Mouse (Mus musculus): ENCODE measurements around the gene Dcp1a.
"Not testable (repeated sequence)": the region's sequence is repeated elsewhere in the genome, so short reads cannot be mapped to it uniquely, and the experiment has no call there.

Dcp1a gene

DNA sequence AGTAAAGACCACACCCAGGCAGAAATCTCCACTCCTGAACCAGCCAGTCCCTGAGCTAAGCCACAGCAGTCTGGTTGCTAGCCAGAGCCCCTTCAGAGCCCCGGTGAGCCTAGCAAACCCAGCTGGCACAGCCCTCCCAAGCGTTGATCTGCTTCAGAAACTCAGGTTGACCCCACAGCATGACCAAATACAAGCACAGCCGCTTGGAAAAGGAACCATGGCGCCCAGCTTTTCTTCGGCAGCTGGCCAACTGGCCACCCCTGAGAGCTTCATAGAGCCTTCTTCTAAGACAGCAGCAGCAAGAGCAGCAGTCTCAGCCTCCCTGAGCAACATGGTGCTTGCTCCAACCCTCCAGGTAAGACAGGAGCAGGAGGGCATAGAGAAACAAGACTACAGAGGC, 40.0 kb downstream of the Dcp1a start:
- DNase-seq (ENCODE audit: low spot score) = no peak

DNA sequence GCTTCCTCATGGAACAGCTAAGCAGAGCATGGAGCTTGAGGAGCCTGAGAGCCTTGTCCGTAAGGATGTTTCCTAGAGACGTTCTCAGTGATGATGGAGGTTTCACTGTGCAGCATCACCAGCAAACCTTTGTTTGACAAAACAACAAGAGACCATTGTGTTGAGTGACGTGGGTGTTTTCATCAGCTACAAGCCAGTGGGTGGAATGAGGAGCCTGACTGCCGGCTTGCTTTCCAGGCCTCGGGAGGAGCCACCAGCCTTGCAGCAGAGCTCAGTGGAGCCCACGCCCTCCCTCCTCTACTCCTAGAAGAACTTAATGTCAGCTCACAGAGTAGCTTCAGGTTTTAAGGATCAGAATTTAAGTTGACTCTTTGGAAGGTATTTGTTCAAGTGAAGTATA, 44.0 kb downstream of the Dcp1a start:
- DNase-seq (ENCODE audit: low spot score) = no peak

- no peak for DNase-seq (ENCODE audit: low spot score)
Measured at GRCm38 (mm10) chr14:30528392-30528791, 49.1 kb downstream of the Dcp1a start.

DNA sequence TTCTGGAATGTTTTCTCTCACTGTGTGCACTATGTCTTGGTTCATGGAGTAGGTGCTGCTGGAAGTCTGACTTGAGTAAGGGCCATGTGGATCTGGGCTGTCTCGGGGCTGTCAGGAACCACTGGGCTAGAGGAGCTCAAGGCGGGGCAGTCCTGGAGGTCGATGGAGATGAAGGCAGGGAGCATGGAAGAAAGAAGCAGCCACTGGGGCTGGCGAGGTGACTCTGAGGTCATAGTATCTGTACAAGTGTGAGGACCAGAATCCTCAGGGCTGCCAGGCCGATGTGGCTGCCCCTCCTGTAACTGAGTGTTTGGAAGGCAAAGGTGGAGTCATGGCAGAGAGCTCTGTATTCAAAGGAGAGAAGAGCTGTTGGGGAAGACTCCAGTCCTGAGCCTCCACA, 49.6 kb downstream of the Dcp1a start:
- DNase-seq (ENCODE audit: low spot score) = no peak

DNA sequence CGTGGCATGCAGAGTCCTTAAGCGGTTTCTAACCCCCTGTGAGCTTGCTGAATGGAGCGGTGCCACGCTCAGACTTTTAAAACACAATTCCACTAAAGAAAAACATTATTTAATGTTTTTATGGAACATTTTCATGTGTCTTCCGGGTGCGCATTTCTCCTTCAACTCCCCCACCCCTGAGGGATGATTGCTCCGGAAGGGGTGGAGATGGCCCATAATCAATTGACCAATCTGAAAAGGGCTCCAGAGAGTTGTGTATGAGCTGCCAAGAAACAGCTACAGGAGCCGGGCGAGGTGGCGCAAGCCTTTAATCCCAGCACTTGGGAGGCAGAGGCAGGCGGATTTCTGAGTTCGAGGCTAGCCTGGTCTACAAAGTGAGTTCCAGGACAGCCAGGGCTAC, 50.1 kb downstream of the Dcp1a start:
- DNase-seq (ENCODE audit: low spot score) = no peak

DNA sequence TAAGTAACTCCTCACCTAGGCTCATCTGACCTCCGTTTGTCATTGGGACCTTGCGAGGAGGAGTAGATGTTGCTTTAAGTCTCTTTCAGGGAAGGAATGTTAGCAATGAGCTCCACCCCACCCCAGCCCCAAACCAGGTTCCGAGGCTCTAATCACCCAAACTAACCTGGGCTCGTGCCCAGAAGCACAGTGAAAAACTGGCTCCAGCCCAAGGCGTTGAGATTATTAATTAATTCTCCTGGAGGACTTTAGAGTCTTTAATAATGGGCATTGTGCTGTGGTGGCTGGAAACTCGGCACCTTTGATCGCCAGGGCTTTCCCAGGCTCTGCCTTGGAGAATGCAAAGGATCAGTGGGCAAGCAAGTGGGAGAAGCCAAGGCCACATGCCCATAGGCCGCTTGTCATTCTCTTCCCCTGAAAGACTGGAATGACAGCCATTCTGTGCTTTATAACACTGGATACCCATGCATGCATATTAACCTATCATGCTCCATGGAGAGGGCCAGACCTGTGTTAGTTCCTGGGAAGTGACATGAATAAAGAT, 51.5 kb downstream of the Dcp1a start:
- DNase-seq (ENCODE audit: low spot score) = no peak

- DNase-seq (ENCODE audit: low spot score) = no peak
Measured at GRCm38 (mm10) chr14:30531431-30531830, 52.1 kb downstream of the Dcp1a start.

GRCm38 (mm10) chr14:30531896-30532295, 52.6 kb downstream of the Dcp1a start:
- DNase-seq (ENCODE audit: low spot score) = no peak

DNA sequence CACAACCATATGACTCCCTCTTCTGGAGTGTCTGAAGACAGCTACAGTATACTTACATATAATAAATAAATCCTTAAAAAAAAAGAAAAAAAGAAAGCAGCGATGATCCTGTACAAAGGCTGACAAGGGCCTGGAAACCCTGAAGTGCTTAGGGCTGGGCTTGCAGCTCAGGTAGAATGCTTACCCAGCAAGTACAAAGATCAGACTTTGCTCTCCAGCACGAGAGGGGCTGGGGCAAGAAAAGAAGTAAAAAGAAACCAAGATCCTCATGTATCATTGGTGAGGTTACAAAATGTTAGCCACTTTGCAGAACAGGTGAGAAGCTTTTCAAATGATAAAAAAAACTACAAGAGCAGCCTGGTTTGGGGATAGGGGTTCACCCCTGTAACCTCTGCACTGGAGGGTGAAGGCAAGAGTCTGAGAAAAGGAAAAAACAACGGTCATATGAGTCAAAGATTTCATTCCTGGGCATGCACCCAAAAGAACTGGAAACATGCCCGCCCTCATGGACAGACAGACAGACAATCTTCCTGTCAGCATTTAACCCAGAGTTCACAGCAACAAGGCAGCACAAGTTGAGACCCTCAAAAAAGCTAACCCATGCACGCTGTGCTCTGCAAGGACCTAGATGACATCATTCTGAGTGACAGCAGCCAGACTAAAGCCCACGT, 54.6 kb downstream of the Dcp1a start:
- DNase-seq (ENCODE audit: low spot score) = peak; percentile 74

DNA sequence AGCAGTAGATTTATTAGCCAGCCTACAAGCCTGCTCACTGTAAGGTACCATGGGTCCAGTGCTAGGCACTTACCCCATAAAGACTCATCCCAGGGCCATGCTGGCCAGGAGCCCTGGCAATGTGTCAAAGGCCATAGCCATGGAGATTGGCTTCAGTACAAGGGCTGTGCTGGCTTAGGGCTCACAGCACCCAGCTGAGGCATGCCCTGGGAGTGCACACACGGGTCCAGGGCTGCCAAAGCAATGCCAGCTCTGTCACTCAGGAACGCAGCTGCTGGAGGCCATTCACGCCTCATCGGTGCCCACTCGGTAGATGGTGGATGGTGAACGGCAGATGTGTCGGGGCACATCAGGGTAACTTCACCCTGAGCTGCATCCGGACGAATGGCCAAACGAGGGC, 62.2 kb downstream of the Dcp1a start:
- DNase-seq (ENCODE audit: low spot score) = peak; percentile 81

DNA sequence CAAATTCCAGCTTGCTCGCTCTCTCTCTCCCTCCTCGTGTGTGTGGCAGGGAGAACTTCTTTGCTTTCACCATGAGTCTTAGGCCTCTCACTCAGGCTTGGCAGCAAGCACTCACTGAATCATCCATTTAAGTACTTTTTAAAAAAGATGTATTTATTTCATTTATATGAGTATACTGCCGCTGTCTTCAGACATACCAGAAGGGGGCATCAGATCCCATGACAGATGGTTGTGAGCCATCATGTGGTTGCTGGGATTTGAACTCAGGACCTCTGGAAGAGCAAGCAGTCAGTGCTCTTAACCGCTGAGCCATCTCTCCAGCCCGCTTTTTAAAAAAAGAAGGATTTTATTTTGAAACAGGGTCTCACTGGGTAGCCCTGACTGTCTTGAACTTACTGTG, 64.0 kb downstream of the Dcp1a start:
- not testable (repeated sequence) for DNase-seq (ENCODE audit: low spot score)

GRCm38 (mm10) chr14:30548131-30548720, 68.9 kb downstream of the Dcp1a start, which contains the start of gene Tkt:
Gene Tkt (plus strand): TSS chr14:30548359.
- peak; percentile 72 for DNase-seq (ENCODE audit: low spot score)

DNA sequence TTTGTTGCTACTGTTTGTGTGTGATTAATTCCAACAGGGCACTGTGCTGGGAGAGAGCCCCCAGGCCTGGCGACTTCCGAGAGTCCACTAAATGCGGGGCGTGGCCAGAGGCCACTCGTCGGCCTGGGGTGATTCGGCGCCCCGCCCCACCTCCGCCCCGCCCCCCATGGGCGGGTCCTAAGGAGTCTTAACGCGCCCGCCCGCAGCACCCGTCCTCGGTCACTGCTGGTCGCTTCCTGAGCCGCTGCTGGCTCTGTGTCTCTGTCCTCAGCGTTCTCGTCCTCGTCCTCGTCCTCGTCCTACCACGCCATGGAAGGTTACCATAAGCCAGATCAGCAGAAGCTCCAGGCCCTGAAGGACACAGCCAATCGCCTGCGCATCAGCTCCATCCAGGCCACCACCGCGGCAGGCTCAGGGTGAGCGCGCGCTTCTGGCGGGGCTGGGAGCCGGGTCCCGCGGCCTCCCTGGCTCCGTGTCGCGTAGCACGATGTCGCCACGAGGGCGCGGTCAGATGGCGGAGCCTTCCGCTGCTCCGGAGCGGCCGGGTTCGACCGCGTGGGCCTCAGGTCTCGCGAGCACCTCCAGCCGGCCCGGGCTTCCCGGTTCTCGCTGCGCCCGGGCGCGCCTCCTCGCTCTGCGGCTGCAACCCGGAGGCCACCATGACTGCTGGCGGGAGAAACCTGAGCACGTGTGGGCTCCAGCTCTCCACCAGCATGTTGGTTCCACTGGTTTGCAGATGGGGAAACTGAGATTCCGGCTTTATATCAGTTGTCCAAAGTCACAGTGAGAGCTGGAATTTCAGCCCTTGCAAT, 69.8 kb downstream of the Dcp1a start:
- DNase-seq (ENCODE audit: low spot score) = peak; percentile 87

DNA sequence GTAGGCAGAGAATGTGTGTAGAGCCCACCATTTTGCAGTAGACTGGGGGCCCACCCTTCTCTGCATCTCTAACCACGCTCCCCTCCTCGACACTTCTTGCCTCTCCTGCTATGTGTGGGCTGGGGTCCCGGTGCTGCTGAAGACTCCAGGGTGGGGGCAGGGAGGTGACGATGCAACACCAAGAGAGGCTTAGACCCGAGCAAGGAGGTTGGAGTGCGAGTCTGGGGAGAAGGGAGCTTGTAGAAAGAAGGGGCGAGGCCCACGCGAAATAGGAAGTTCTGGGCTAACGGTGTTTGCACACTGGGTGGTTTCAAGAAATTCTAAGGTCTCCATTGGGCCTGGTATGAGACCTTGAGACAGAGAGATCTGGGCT, 70.4 kb downstream of the Dcp1a start:
- DNase-seq (ENCODE audit: low spot score) = peak; percentile 19

DNA sequence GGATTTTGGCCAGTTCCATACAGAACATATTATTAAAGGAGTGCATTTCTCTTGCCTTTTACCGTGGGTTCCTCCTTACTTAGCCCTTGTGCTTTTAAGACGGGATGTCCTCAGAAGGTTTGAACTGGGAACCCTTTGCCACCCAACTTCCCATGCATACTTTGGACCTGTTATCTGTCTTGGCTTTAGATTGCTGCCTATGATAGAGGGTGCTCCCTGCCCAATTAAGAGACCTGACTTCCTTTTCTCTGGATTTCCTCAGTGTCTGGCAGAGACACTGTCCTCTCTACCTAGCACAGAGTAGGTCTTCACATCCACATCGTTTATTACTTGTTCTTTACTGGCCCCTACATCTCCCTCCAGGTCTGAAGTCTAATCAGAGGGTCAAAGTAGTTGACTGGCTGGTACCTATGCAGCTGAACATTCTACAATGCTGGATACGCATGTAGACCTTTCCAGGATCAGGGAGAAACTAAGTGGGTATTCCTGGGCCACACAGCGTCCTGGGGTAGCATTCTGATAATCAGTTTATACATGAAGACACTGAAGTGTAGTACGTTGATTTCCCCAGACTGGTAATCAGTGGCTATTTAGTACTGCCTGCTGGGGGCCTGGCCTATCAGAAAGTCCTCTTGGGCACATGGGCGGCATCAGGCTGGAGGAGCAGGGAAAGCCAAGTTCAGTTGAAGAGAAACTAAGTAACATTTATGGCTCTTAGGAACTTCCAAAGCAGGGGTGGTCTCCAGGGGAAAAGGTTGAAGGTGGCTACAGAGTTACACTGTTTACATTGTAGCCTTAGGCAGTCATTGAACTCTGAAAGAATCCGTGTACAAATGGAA, 71.1 kb downstream of the Dcp1a start:
- DNase-seq (ENCODE audit: low spot score) = peak; percentile 14

GRCm38 (mm10) chr14:30551509-30551908, 72.2 kb downstream of the Dcp1a start:
- DNase-seq (ENCODE audit: low spot score) = no peak

GRCm38 (mm10) chr14:30551981-30552380, 72.6 kb downstream of the Dcp1a start:
- DNase-seq (ENCODE audit: low spot score) = no peak

GRCm38 (mm10) chr14:30553185-30553584, 73.8 kb downstream of the Dcp1a start:
- peak; percentile 59 for DNase-seq (ENCODE audit: low spot score)

- no peak for DNase-seq (ENCODE audit: low spot score)
Measured at GRCm38 (mm10) chr14:30556651-30557050, 77.3 kb downstream of the Dcp1a start.

GRCm38 (mm10) chr14:30557730-30558129, 78.4 kb downstream of the Dcp1a start:
- no peak for DNase-seq (ENCODE audit: low spot score)

- no peak for DNase-seq (ENCODE audit: low spot score)
Measured at GRCm38 (mm10) chr14:30559321-30559850, 80.1 kb downstream of the Dcp1a start.

Data from adipocyte (in vitro differentiated cells).